Mouse (Mus musculus): Measurements from ENCODE around the gene C2cd2l. TPM values are rescaled to one million over a fixed set of nuclear protein-coding genes. Genes with fewer than 3 reads are reported as not detected.

C2cd2l gene
- polyA plus RNA-seq, 1 experiment from 2014 or later, result 11.4 TPM

DNA sequence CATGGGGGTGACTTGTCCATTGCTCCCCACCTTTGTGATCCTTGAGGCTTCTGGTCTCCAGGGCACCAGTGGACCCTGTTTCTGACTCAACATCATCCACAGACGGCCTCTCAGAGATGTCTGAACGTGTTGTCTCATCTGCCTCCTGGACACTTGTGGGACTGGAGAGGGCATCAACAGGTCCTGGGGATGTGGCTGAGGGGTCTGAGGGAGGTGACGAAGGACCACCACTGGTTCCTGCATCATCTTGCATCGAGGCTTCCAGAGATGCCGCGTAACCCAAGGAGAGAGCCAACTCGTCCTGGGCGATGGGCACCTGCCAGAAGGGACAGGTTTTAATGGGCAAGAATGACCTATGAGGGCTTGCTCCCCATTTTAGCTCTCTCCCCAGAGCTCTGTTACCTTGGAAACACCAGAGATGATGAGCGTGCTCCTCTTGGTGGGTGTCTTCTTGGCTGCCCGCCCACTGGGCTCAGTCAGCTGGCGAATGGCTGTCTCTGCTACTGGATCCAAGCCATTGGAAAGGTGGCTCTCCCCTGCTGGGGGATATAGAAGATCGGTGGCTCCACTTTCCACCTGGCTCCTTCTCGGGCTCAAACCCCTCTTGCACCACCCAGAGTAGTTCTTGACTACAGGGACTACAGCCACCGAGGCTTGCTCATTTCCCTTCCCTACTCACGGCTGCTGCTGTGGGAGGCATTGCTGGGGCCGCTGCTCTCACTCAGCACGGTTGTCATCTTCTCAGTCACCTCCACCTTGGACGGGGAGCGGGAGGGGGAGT, 6.4 kb downstream of the C2cd2l start:
- Histone ChIP-seq H3K4me3 (ENCODE audit: low read depth, low read length) (no peak overlapping the region), H3K4me2 (ENCODE audit: low read depth, low read length) (no peak overlapping the region), H3K9ac (replicated peaks) (no peak overlapping the region), H3K27me3 (ENCODE audit: insufficient read depth, low read length) (no peaks in the 10 kb centered on the region), H3K27ac (ENCODE audit: low read depth) (no peak overlapping the region), H3K4me1 (ENCODE audit: insufficient read depth) (peaks cover 37% of the 10 kb centered on the region), H3K9me3 (ENCODE audit: low read length) (no peaks in the 10 kb centered on the region), H3K36me3 (replicated peaks; ENCODE audit: insufficient read depth, low read length) (peaks cover 57% of the 10 kb centered on the region)
- TF ChIP-seq EP300 (IDR thresholded peaks at IDR 0.05; ENCODE audit: low read depth) (no peak), CTCF (IDR thresholded peaks at IDR 0.05; ENCODE audit: low read depth) (no peak)
- ATAC-seq (no peak), DNase-seq (no peak)
- WGBS (ENCODE audit: insufficient replicate concordance), result 88% methylated on average over 19 of the region's 19 CpGs

DNA sequence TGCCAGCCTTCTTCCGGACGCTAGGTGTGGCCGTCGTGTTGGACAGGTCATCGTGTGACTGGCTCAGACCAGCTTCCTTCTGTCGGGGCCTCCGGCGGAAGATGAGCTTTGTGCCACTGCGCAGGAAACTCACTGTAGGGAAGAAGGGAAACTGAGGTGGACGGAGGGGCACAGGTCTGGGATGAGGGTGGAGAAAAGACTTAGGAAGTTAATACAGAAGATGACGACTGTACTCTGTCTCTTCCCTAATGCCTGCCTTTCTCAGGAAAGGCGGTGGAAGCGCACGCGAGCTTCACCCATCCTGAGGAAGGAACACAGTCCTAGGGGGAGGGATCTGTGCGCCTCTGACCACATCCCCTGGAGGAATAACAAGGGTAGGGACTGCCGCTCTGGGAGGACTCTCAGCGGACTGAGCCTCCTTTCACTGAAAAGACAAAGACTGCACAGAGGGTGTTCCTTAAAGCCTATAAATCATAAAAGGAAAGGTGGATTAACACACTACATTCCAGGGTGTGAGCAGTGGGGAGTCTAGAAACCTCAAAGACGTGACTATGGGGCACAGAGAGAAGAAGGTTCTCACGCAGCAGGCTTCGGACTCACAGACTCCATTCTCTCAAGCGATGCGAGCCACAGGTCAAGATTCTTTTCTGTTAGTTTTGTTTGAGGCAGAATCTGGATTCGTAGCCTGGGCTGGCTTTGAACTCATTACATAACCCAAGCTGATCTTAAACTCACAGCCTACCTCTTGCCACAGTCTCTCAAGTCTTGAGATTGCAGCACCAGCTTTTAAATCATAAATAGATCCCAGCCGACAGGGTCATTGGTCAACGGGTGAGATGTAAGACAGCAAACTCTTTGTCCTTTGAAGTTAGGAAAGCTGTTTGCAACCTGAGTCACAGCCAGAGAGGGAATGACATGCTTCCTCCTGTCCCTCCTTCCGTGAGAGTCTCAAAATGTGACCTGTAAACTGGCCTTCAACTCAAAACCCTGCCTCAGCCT, 8.7 kb downstream of the C2cd2l start:
- Histone ChIP-seq H3K27ac (ENCODE audit: low read depth) (no peak overlapping the region), H3K9ac (replicated peaks) (no peak overlapping the region), H3K4me3 (ENCODE audit: low read depth, low read length) (no peak overlapping the region), H3K4me2 (ENCODE audit: low read depth, low read length) (0 out of 2 replicates have a peak overlapping the region, but pooled peaks have one; percentile 4), H3K36me3 (replicated peaks; ENCODE audit: insufficient read depth, low read length) (peaks cover 51% of the 10 kb centered on the region), H3K4me1 (ENCODE audit: insufficient read depth) (peaks cover 21% of the 10 kb centered on the region), H3K9me3 (ENCODE audit: low read length) (no peaks in the 10 kb centered on the region), H3K27me3 (ENCODE audit: insufficient read depth, low read length) (no peaks in the 10 kb centered on the region)
- TF ChIP-seq EP300 (IDR thresholded peaks at IDR 0.05; ENCODE audit: low read depth) (no peak), CTCF (IDR thresholded peaks at IDR 0.05; ENCODE audit: low read depth) (no peak; the same call in 1 of the 2 replicates)
- ATAC-seq (no peak), DNase-seq (no peak)
- WGBS (ENCODE audit: insufficient replicate concordance), result 43% methylated on average over 27 of the region's 27 CpGs

- 0 out of 2 replicates have a peak overlapping the region, but pooled peaks have one; percentile 4 for H3K4me2 ChIP-seq (ENCODE audit: low read depth, low read length)
- no peaks in the 10 kb centered on the region for H3K9me3 ChIP-seq (ENCODE audit: low read length)
- no peak overlapping the region for H3K27ac ChIP-seq (ENCODE audit: low read depth)
- no peak for TF ChIP-seq CTCF (IDR thresholded peaks at IDR 0.05; ENCODE audit: low read depth)
- no peak for TF ChIP-seq EP300 (IDR thresholded peaks at IDR 0.05; ENCODE audit: low read depth)
- no peak overlapping the region for H3K4me3 ChIP-seq (ENCODE audit: low read depth, low read length)
- H3K4me1 ChIP-seq (ENCODE audit: insufficient read depth), result peaks cover 21% of the 10 kb centered on the region
- 49% methylated on average over 10 of the region's 10 CpGs for WGBS (ENCODE audit: insufficient replicate concordance)
- H3K36me3 ChIP-seq (replicated peaks; ENCODE audit: insufficient read depth, low read length), result peaks cover 44% of the 10 kb centered on the region
- H3K9ac ChIP-seq (replicated peaks), result no peak overlapping the region
- DNase-seq (no peak), ATAC-seq (no peak)
- H3K27me3 ChIP-seq (ENCODE audit: insufficient read depth, low read length), result no peaks in the 10 kb centered on the region
These were observed 9.3 kb downstream of the C2cd2l start for GRCm38 (mm10) chr9:44310750-44311135.

- H3K9ac ChIP-seq (replicated peaks), result no peak overlapping the region
- ATAC-seq (no peak), DNase-seq (no peak)
- peaks cover 21% of the 10 kb centered on the region for H3K4me1 ChIP-seq (ENCODE audit: insufficient read depth)
- H3K4me3 ChIP-seq (ENCODE audit: low read depth, low read length), result no peak overlapping the region
- H3K27me3 ChIP-seq (ENCODE audit: insufficient read depth, low read length), result no peaks in the 10 kb centered on the region
- peaks cover 34% of the 10 kb centered on the region for H3K36me3 ChIP-seq (replicated peaks; ENCODE audit: insufficient read depth, low read length)
- 55% methylated on average over 3 of the region's 3 CpGs for WGBS (ENCODE audit: insufficient replicate concordance)
- no peaks in the 10 kb centered on the region for H3K9me3 ChIP-seq (ENCODE audit: low read length)
- peak overlapping the region; percentile 44; the same call in 1 of the 2 replicates for H3K27ac ChIP-seq (ENCODE audit: low read depth)
- H3K4me2 ChIP-seq (ENCODE audit: low read depth, low read length), result no peak overlapping the region
- no peak for TF ChIP-seq CTCF (IDR thresholded peaks at IDR 0.05; ENCODE audit: low read depth)
- TF ChIP-seq EP300 (IDR thresholded peaks at IDR 0.05; ENCODE audit: low read depth), result no peak
These were observed 10.3 kb downstream of the C2cd2l start for GRCm38 (mm10) chr9:44309756-44310155.

DNA sequence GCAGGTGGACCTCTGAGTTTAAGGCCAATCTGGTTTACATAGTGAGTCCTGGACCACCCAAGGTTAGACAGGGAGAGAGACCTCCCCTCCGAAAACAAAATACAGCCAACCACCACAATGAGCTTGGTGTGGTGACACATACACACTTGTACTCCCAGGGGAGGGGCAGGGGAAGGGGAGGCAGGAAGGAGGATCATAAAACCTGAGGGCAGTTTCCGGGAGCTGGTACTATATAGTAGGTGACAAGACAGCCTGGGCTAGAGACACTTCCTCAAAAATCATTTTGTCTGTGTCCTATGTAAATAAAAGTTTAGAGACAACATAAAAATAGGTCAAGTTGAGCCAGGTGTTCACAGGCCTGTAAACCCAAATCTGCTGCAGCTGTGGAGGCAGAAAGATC, 12.8 kb downstream of the C2cd2l start:
- H3K4me2 ChIP-seq (ENCODE audit: low read depth, low read length), result no peak overlapping the region
- no peaks in the 10 kb centered on the region for H3K27me3 ChIP-seq (ENCODE audit: insufficient read depth, low read length)
- no peak for ATAC-seq
- H3K9me3 ChIP-seq (ENCODE audit: low read length), result no peaks in the 10 kb centered on the region
- H3K27ac ChIP-seq (ENCODE audit: low read depth), result peak overlapping the region; percentile 8; the same call in 1 of the 2 replicates
- H3K36me3 ChIP-seq (replicated peaks; ENCODE audit: insufficient read depth, low read length), result peaks cover 26% of the 10 kb centered on the region
- peaks cover 29% of the 10 kb centered on the region for H3K4me1 ChIP-seq (ENCODE audit: insufficient read depth)
- TF ChIP-seq EP300 (IDR thresholded peaks at IDR 0.05; ENCODE audit: low read depth) (no peak), CTCF (IDR thresholded peaks at IDR 0.05; ENCODE audit: low read depth) (no peak)
- H3K9ac ChIP-seq (replicated peaks), result no peak overlapping the region
- no peak overlapping the region for H3K4me3 ChIP-seq (ENCODE audit: low read depth, low read length)
- 69% methylated on average over 2 of the region's 2 CpGs for WGBS (ENCODE audit: insufficient replicate concordance)
- DNase-seq, result no peak

DNA sequence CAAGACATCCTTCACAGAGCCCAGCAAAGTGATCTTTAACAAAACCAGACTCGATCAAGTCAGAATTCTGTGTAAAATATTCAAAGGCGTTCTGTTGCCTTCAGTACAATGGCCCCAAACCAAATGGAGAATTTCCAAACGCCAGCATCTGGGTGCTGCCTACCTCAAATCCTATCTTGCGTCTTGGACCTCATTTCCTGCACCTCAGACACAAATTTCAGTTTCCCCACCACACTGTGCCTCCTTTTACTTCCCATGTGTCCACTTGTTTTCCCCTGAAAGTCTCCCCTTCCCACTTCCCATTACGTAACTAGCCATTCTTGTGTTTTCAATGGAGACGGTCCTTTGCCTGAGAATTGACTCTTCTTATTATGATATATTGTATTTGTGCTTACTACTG, 13.6 kb downstream of the C2cd2l start:
- Histone ChIP-seq H3K4me3 (ENCODE audit: low read depth, low read length) (no peak overlapping the region), H3K9ac (replicated peaks) (no peak overlapping the region), H3K4me2 (ENCODE audit: low read depth, low read length) (no peak overlapping the region), H3K4me1 (ENCODE audit: insufficient read depth) (peaks cover 25% of the 10 kb centered on the region), H3K27ac (ENCODE audit: low read depth) (no peak overlapping the region), H3K27me3 (ENCODE audit: insufficient read depth, low read length) (no peaks in the 10 kb centered on the region), H3K9me3 (ENCODE audit: low read length) (no peaks in the 10 kb centered on the region), H3K36me3 (replicated peaks; ENCODE audit: insufficient read depth, low read length) (peaks cover 26% of the 10 kb centered on the region)
- 83% methylated on average over 6 of the region's 6 CpGs for WGBS (ENCODE audit: insufficient replicate concordance)
- ATAC-seq (no peak), DNase-seq (no peak)
- TF ChIP-seq EP300 (IDR thresholded peaks at IDR 0.05; ENCODE audit: low read depth), result no peak
- TF ChIP-seq CTCF (IDR thresholded peaks at IDR 0.05; ENCODE audit: low read depth), result no peak
